Mouse (Mus musculus): ENCODE results near the gene Eif4a1.

DNA sequence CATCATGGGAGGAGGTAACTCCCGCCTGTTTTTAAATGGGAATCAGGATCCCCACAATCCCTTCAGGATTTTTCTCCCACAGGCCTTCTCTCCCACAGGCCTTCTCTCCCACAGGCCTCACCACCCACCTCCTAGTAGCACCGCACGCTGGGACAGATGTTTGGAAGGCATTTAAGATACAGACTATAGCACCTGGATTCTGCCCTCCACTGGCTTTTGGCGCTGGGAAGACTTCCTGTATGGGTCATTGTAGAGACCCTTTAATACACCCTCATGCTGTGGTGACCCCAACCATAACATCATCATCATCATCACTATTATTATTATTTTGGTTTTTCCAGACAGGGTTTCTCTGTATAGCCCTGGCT, 35.2 kb upstream of the Eif4a1 start:
- no peak for TF ChIP-seq EP300 (optimal IDR thresholded peaks at IDR 0.05)
- TF ChIP-seq CTCF (IDR thresholded peaks at IDR 0.05; ENCODE audit: low read depth) = no peak

Data from stomach, postnatal 0 days (tissue).